Mouse (Mus musculus) kidney, adult 2 months (tissue): Measurements from ENCODE around the gene Asic3.

ENCODE experiments used
- CTCF ChIP-seq: fragments of 200-500 bp; conservative IDR thresholded peaks from 2 replicates; pipeline ENCODE4 v1.5.1; 2011; ENCODE audit warnings: low read depth, mild to moderate bottlenecking, control low read depth, low read length, moderate library complexity, mixed read lengths; ENCODE audit not compliant: insufficient read depth, insufficient read length
- POLR2A ChIP-seq: fragments of 200-500 bp; IDR thresholded peaks from one replicate; pipeline ENCODE4 v1.6.1; 2011; ENCODE audit warnings: low read depth, low read length, control low read depth

DNA sequence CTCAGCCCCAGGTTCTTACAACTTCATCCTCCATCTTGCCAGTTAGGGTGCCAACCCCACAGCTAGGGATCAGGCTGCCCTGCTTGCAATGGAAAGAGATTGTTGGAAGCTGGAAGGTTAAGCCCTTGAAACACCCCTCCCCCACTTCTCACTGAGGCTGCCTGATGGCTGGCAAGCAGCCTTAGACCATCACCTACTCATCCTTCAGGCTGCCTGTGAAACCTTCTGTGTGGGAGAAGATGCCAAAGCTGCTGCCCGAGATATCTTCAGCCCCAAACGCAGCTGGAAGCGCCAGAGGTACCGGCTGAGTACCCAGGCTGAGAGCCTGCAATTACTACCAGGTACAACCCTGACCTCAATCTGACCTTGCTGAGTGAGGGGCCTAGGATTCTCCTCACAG, 33.7 kb upstream of the Asic3 start:
- no peak for TF ChIP-seq POLR2A
- TF ChIP-seq CTCF = no peak
